Mouse (Mus musculus) liver, embryonic 14.5 days (tissue): Measurements from ENCODE around the gene Bcas3. TPM values are rescaled to one million over a fixed set of nuclear protein-coding genes. Genes with fewer than 3 reads are reported as not detected.
A peak's percentile ranks its signal among the peaks of the same experiment; 100 is the strongest.

Experiments
- ATAC-seq: fragments of 200-750 bp; cut with Nextera tagmentation; 2 replicates; pipeline ENCODE4 v1.8.0; 2017; ENCODE audit warnings: moderate number of reproducible peaks, mild to moderate bottlenecking, moderate library complexity; ENCODE audit not compliant: insufficient read depth
- DNase-seq, 3 experiments: peaks; one replicate each; pipeline ENCODE4 v3.0.0-alpha.2; 2012 to 2013; ENCODE audit warnings: low read depth in 3 of 3, low spot score in 3 of 3
- H3K27ac ChIP-seq: fragments of 300-500 bp; sonication (generic); 2 replicates; pipeline ENCODE4 v1.5.1; 2014; ENCODE audit warnings: moderate library complexity, mild to moderate bottlenecking, control low read depth, inconsistent platforms
- H3K27me3 ChIP-seq: fragments of 300-500 bp; sonication (generic); 2 replicates; pipeline ENCODE4 v1.6.1; 2014; ENCODE audit warnings: mild to moderate bottlenecking, low read length, moderate library complexity; ENCODE audit not compliant: control insufficient read depth, insufficient read depth
- H3K36me3 ChIP-seq: fragments of 300-500 bp; sonication (generic); replicated peaks from 2 replicates; pipeline ENCODE4 v1.6.1; 2014; ENCODE audit warnings: low read depth; ENCODE audit not compliant: control insufficient read depth, insufficient read depth
- H3K4me1 ChIP-seq, 2 experiments: fragments of 200-500 bp in 1 of 2; fragments of 300-500 bp in 1 of 2; sonication (generic) in 1 of 2; replicated peaks; 2 replicates each; pipeline ENCODE4 v1.6.1; 2012 to 2014; ENCODE audit warnings: antibody characterized with exemption in 1 of 2, inconsistent platforms in 1 of 2, low read length in 1 of 2; ENCODE audit not compliant: control insufficient read depth in 2 of 2, insufficient read depth in 2 of 2
- H3K4me2 ChIP-seq: fragments of 300-500 bp; sonication (generic); 2 replicates; pipeline ENCODE4 v1.6.1; 2014; ENCODE audit warnings: low read depth, mild to moderate bottlenecking, control low read depth, moderate library complexity
- H3K4me3 ChIP-seq, 2 experiments: fragments of 200-500 bp in 1 of 2; fragments of 300-500 bp in 1 of 2; sonication (generic) in 1 of 2; 2 replicates each; pipeline ENCODE4 v1.5.1; 2012 to 2014; ENCODE audit warnings: low read depth in 2 of 2, low read length in 2 of 2, mild to moderate bottlenecking in 2 of 2, control low read depth in 1 of 2, inconsistent platforms in 1 of 2, moderate library complexity in 1 of 2; ENCODE audit not compliant: insufficient read depth in 1 of 2
- H3K9ac ChIP-seq: fragments of 300-500 bp; sonication (generic); replicated peaks from 2 replicates; pipeline ENCODE4 v1.6.1; 2014; ENCODE audit warnings: mild to moderate bottlenecking, control low read depth, moderate library complexity
- H3K9me3 ChIP-seq: fragments of 300-500 bp; sonication (generic); 2 replicates; pipeline ENCODE4 v1.6.1; 2016; ENCODE audit warnings: low read length, mixed read lengths; ENCODE audit not compliant: control insufficient read depth
- CTCF ChIP-seq: IDR thresholded peaks from 2 replicates; pipeline ENCODE4 v1.5.1; 2016; ENCODE audit warnings: antibody characterized with exemption, low read depth, control low read depth
- EP300 ChIP-seq: IDR thresholded peaks from 2 replicates; pipeline ENCODE4 v1.6.1; 2016; ENCODE audit warnings: antibody characterized with exemption, low read depth
- WGBS: fragments of 180-500 bp; shearing (Covaris S2); extraction: QIAGEN DNeasy Blood & Tissue Kit; methylation state at CpG from one replicate; pipeline ENCODE4 v1.1.7; 2014; ENCODE audit not compliant: insufficient replicate concordance; 5-methylcytosine and 5-hydroxymethylcytosine counted together
- polyA plus RNA-seq, 2 experiments: library from polyadenylated mRNA; depleted of rRNA in 1 of 2; stranded (reverse) in 1 of 2; unstranded in 1 of 2; fragments of >200 nt; fragmentation: Nextera tagmentation in 1 of 2; extraction: Ambion mirVana in 1 of 2; gene quantifications; 2 replicates each; pipeline versions ENCODE4 v1.2.1 to v1.2.3; 2012 to 2014

Bcas3 gene
- polyA plus RNA-seq, 2 experiments = 6.9 to 17.5 TPM

- H3K36me3 ChIP-seq = peaks cover 2% of the 10 kb centered on the region; the same call in 1 of the 2 replicates
- no peaks in the 10 kb centered on the region for H3K9me3 ChIP-seq
- DNase-seq (peak; percentile 43 to 60 (median 60)), ATAC-seq (peak; percentile 73)
- peak overlapping the region; percentile 77 for H3K27ac ChIP-seq
- peak overlapping the region; percentile 28 for H3K9ac ChIP-seq
- peak overlapping the region; percentile 60 for H3K4me2 ChIP-seq
- H3K27me3 ChIP-seq = no peaks in the 10 kb centered on the region
- peaks cover 48 to 55% of the 10 kb centered on the region in 2 experiments for H3K4me1 ChIP-seq
- 11% methylated on average over 4 of the region's 4 CpGs for WGBS
- TF ChIP-seq EP300 (peak; percentile 50; the same call in 1 of the 2 replicates), CTCF (peak; percentile 76)
- peak overlapping the region; percentile 5 to 24; a peak in 3 of 4 replicates for H3K4me3 ChIP-seq
These were observed 446.5 kb downstream of the Bcas3 start for GRCm38 (mm10) chr11:85799456-85799855.

GRCm38 (mm10) chr11:85799856-85800255, 446.9 kb downstream of the Bcas3 start:
- peak; percentile 36 to 44 (median 43) for DNase-seq
- Histone ChIP-seq H3K9me3 (no peaks in the 10 kb centered on the region), H3K27me3 (no peaks in the 10 kb centered on the region), H3K36me3 (peaks cover 2% of the 10 kb centered on the region; the same call in 1 of the 2 replicates), H3K9ac (peak overlapping the region; percentile 38), H3K4me2 (peak overlapping the region; percentile 60), H3K4me3 (peak overlapping the region; percentile 5 to 24; a peak in 3 of 4 replicates), H3K4me1 (peaks cover 52 to 59% of the 10 kb centered on the region in 2 experiments), H3K27ac (peak overlapping the region; percentile 77)
- no peak; the same call in none of the 2 replicates for TF ChIP-seq EP300
- TF ChIP-seq CTCF = no peak
- 6% methylated on average over 19 of the region's 19 CpGs for WGBS
- ATAC-seq = peak; percentile 68

- peak overlapping the region; percentile 77 for H3K27ac ChIP-seq
- TF ChIP-seq CTCF = no peak
- TF ChIP-seq EP300 = no peak
- peak overlapping the region; percentile 60 for H3K4me2 ChIP-seq
- H3K9ac ChIP-seq = peak overlapping the region; percentile 38
- WGBS = 78% methylated on average over 11 of the region's 11 CpGs
- H3K36me3 ChIP-seq = 0 out of 2 replicates have a peak, but pooled peaks cover 2% of the 10 kb centered on the region
- no peak for DNase-seq
- no peaks in the 10 kb centered on the region for H3K27me3 ChIP-seq
- peaks cover 57 to 64% of the 10 kb centered on the region in 2 experiments for H3K4me1 ChIP-seq
- no peak for ATAC-seq
- H3K4me3 ChIP-seq = peak overlapping the region in 1 of 2 experiments; percentile 24; a peak in 2 of 4 replicates
- no peaks in the 10 kb centered on the region for H3K9me3 ChIP-seq
These were observed 447.4 kb downstream of the Bcas3 start for GRCm38 (mm10) chr11:85800380-85800779.

- Histone ChIP-seq H3K27me3 (no peaks in the 10 kb centered on the region), H3K4me3 (peak overlapping the region; percentile 50 to 62), H3K4me2 (peak overlapping the region; percentile 84), H3K9me3 (no peaks in the 10 kb centered on the region), H3K36me3 (0 out of 2 replicates have a peak, but pooled peaks cover 2% of the 10 kb centered on the region), H3K4me1 (peaks cover 53 to 59% of the 10 kb centered on the region in 2 experiments), H3K27ac (peak overlapping the region; percentile 99), H3K9ac (peak overlapping the region; percentile 79)
- ATAC-seq (peak; percentile 92), DNase-seq (peak; percentile 85 to 89 (median 86))
- 11% methylated on average over 5 of the region's 5 CpGs for WGBS
- TF ChIP-seq EP300 = peak; percentile 81
- peak; percentile 34 for TF ChIP-seq CTCF
These were observed 451.1 kb downstream of the Bcas3 start for GRCm38 (mm10) chr11:85804048-85804447.

- Histone ChIP-seq H3K27me3 (no peaks in the 10 kb centered on the region), H3K4me3 (no peak overlapping the region), H3K36me3 (0 out of 2 replicates have a peak, but pooled peaks cover 2% of the 10 kb centered on the region), H3K9me3 (no peaks in the 10 kb centered on the region), H3K27ac (no peak overlapping the region; the same call in 1 of the 2 replicates), H3K9ac (no peak overlapping the region), H3K4me2 (no peak overlapping the region), H3K4me1 (peaks cover 37 to 42% of the 10 kb centered on the region in 2 experiments)
- DNase-seq (no peak), ATAC-seq (no peak)
- WGBS = 76% methylated on average over 1 of the region's 1 CpGs
- no peak for TF ChIP-seq CTCF
These were observed 452.8 kb downstream of the Bcas3 start for GRCm38 (mm10) chr11:85805779-85806178.
